Mouse (Mus musculus) layer of hippocampus, adult 9-10 months (tissue): ENCODE results near the gene Fbxo42.

Experiments
- DNase-seq: peaks from one replicate; pipeline ENCODE4 v3.0.0; 2022; ENCODE audit warnings: low spot score

Fbxo42 gene

GRCm38 (mm10) chr4:141221848-141222247, 74.1 kb downstream of the Fbxo42 start:
- no peak for DNase-seq

GRCm38 (mm10) chr4:141222752-141223151, 75.0 kb downstream of the Fbxo42 start:
- no peak for DNase-seq

DNA sequence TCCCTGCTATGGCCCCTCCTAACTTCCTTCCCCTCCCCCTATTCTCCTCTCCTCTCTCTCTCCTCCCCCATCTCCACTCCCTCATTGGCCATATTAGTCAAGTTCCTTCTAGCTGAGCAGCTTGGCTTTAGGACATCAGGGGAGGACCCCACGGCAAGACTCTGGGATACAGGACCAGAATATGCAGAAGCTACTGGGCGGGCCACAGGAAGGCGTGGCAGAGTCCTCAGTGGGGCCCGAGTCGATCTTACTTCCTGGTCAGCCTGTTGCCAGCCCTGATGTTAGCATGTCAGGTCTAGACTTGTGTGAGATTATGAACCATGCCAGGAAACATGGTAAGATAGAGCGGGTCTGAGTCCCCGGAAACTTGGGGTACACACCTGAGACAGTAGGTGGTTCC, 81.0 kb downstream of the Fbxo42 start:
- no peak for DNase-seq

DNA sequence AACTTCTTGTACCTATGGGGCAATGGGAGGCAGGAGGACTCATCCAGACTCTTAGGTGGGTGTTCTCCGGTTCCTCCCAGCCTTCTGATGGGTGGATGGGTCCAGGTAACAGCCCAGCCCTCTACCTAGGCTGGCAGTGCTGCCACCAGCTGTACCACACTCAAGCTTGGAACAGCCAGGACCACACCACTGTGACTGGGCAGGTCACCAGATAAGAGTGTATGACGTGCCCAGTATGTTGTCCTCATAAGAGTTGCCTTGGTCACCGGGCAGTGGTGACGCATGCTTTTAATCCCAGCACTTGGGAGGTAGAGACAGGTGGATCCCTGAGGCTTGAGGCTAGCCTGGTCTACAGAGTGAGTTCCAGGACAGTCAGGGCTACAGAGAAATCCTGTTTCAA, 85.5 kb downstream of the Fbxo42 start:
- DNase-seq, result no peak

GRCm38 (mm10) chr4:141235537-141236111, 87.9 kb downstream of the Fbxo42 start:
- DNase-seq, result no peak

DNA sequence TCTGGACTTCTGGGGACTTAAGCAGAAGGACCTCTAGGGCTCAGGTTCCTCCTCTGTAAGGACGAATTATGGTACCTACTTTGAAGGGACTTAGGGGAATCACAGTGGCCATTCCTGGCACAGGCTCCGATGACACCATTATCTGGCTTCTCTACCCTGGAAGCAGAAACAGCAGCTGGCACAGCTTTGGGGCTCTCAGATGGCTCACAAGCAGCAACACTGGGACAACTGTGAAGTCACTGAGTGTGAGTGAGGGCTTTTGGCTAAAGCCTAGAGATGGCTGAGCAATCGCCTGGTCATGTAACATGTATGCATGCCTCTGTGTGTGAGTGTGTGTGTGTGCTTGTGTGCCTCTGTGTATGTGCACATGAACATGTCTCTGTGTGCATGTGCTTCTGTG, 89.1 kb downstream of the Fbxo42 start:
- no peak for DNase-seq

- no peak for DNase-seq
Measured at GRCm38 (mm10) chr4:141238492-141239387, 91.0 kb downstream of the Fbxo42 start.

DNA sequence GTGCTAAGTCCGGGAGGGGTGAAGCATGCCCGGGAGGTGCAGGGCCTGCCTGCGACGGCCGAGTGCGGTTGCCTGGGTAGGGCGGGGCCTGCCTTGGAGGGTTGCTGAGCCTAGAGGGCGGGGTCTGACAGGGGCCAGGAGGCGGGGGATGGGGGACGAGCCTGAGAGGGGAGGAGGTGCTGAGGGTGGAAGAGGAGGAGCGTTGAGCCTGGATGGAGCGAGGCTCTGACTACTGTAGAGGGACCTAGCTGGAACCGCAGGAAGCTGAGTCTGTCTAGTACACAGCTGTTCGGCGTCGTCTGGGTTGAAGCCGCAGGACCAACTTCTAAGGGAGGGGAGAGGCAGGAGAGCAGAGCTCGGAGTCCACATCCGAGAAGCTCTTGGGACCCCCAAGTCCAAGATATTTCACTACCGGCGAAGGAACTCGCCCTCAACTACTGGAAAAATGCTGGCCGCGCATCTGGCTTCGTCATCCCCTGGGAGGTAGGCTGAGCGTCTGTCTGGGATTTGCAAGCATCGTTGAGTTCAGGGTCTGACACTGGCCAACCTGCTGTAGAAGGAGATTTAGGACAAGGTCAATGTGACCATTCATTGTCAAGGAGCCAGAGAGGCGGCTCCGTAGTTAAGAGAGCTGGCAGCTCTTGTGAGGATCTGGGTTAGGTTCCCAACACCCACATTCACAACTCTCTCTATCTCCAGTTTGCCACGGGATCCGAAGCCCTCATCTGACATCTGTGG, 91.8 kb downstream of the Fbxo42 start, which contains the start of gene Arhgef19:
Gene Arhgef19, plus strand, starts transcription at position 112 of the 738 bp plus-strand sequence.
- no peak for DNase-seq

GRCm38 (mm10) chr4:141240617-141241016, 92.9 kb downstream of the Fbxo42 start:
- no peak for DNase-seq

- no peak for DNase-seq
Measured at GRCm38 (mm10) chr4:141241861-141242260, 94.1 kb downstream of the Fbxo42 start.

DNA sequence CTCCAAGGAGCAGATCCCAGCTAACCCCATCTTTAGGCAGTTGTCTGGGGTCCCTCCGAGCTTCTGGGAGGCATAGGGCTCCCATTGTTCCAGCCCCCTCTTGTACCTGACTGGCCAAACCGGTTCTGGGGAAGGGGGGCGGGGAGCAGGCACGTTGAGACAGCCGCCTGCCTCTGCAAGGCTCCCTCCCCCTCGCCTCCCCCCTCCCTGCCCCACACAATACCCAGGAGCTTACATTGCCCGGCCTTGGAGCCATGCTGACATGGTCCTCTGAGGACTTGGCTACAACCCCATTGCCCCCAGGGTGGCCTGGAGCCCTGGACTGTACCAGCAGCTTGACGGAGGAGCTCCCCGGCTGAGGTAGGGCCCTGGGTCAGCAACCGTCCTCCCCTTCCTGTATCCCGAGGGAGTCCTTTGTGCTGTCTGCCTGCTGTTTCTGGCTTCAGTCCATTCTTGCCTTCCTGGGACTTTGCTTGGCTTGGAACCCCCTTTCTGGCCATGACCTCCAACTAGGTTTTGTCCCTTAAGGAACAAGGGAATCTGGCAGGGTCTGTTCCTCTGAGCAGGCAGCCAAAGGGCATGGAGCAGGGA, 95.0 kb downstream of the Fbxo42 start:
- no peak for DNase-seq

- DNase-seq, result no peak
Measured at GRCm38 (mm10) chr4:141243636-141244035, 95.9 kb downstream of the Fbxo42 start.

- DNase-seq, result no peak
Measured at GRCm38 (mm10) chr4:141244401-141244800, 96.7 kb downstream of the Fbxo42 start.

GRCm38 (mm10) chr4:141244931-141245425, 97.3 kb downstream of the Fbxo42 start:
- peak; percentile 25 for DNase-seq

- no peak for DNase-seq
Measured at GRCm38 (mm10) chr4:141246089-141246997, 98.6 kb downstream of the Fbxo42 start.

- DNase-seq, result no peak
Measured at GRCm38 (mm10) chr4:141246998-141247350, 99.3 kb downstream of the Fbxo42 start.

DNA sequence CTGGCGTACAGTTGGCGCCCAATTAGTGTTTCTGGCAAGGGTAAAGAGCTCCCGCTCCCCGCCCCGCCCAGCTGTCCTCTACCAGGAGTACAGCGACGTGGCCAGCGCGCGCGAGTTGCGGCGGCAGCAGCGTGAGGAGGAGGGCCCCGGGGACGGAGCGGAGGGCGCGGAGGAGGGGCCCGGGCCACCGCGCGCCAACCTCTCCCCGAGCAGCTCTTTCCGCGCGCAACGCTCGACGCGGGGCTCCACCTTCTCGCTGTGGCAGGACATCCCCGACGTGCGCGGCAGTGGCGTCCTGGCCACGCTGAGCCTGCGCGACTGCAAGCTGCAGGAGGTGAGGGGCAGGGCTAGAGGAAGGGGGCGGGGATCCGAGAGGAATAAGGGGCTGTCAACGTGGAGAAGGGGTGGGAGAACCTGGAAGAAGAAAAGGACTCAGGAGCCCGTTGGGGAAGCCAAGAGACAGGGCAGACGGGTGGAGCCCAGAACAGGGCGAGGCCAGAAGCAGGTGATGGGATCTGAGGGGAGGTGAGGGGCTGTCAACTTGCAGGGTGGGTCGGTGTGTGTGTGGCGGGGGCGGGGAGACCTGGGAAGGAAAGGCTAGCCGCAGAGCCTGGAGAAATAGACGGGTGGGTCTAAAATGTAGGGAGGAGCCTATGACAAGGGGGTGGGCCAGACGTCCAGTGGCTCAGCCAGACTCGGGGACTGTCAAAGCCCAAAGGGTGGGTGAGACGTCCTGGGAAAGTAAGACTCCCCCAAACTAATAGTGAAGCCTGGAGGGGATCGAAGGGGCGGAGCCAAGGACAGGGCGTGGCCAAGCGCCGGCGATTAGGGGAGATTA, 100.3 kb downstream of the Fbxo42 start:
- DNase-seq, result no peak

DNA sequence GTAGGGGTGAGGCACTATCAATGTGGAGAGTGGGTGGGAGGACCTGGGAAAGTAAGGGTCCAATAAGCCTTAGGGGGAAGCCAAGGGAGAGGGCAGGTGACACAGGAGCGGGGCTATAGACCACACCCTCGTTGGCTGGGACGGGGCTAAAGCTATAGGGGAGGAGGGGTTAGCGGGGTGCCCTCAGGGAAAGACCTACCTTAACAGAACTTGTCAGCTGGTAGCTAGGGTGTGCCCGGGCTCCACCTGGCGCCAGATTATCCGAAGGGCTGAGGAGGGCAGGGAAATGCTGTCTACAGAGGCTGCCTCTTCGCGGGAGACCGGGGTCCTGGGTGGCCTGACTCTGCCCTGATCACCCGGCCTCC, 100.9 kb downstream of the Fbxo42 start:
- no peak for DNase-seq

DNA sequence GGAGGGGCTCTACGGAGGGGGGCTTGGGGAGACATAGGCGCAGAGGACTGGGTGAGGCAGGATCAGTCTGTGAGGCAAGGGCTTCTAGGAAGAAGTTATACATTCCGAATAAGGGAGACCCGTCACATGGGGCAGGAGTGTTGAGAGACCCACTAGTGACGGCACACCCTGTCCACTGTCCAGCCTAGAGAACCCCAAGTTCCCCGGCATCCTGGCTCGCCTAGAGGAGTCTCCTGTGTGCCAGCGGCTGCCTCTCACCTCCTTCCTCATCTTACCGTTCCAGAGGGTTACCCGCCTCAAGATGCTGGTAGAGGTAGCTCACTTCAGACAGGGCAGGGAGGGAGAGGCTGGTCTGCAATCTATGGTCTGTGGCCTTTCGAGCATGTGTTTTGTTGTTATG, 101.7 kb downstream of the Fbxo42 start:
- DNase-seq, result no peak

- no peak for DNase-seq
Measured at GRCm38 (mm10) chr4:141251071-141251470, 103.4 kb downstream of the Fbxo42 start.
